Mouse (Mus musculus): Measurements from ENCODE around the gene Tmem37. TPM values are rescaled to one million over a fixed set of nuclear protein-coding genes. Genes with fewer than 3 reads are reported as not detected.
A peak's percentile ranks its signal among the peaks of the same experiment; 100 is the strongest.

Gene Tmem37
- 38.4 TPM for polyA plus RNA-seq (2012; fragmentation: generic; extraction: Trizol)
- long read RNA-seq, experiment 1, transcript Tmem37-201 (2 exons, 1,311 nt): major isoform, 59 of 64 reads
- long read RNA-seq, experiment 1, partial matches to known transcripts: 5 of 64 reads
- long read RNA-seq, experiment 1, other reads (novel, unspliced or antisense): 0 of 64 reads
- long read RNA-seq, experiment 2, transcript Tmem37-201 (2 exons, 1,311 nt): major isoform, 6 of 6 reads
- long read RNA-seq, experiment 2, partial matches to known transcripts: 0 of 6 reads
- long read RNA-seq, experiment 2, other reads (novel, unspliced or antisense): 0 of 6 reads

GRCm38 (mm10) chr1:120073519-120074306 lies at the start of gene Tmem37:
Tmem37 (minus strand) TSS chr1:120074074.
- peak within 1 kb of the TSS; percentile 48 for H3K4me3 ChIP-seq (ENCODE audit: insufficient read depth, poor library complexity, severe bottlenecking)
- peaks cover 3% of the 10 kb centered on the region for H3K36me3 ChIP-seq (ENCODE audit: control insufficient read depth, insufficient read depth)
- TF ChIP-seq MYOG (IDR thresholded peaks at IDR 0.05; ENCODE audit: control insufficient read depth, extremely low read depth, insufficient read length) (no peak), FOSL1 (IDR thresholded peaks at IDR 0.05; ENCODE audit: insufficient read depth, low read length, poor library complexity, severe bottlenecking) (no peak), MYOD1 (IDR thresholded peaks at IDR 0.05; ENCODE audit: control insufficient read depth, insufficient read length, low read depth) (no peak), MAX (IDR thresholded peaks at IDR 0.05) (peak; percentile 46)
- peak within 1 kb of the TSS; percentile 63 for H3ac ChIP-seq (ENCODE audit: control insufficient read depth, insufficient read length, low read depth)
- peaks cover 4% of the 10 kb centered on the region for H3K79me3 ChIP-seq (ENCODE audit: low read depth)
- peaks cover 37% of the 10 kb centered on the region for H3K79me2 ChIP-seq (ENCODE audit: control insufficient read depth, insufficient read depth)
- H3K27me3 ChIP-seq (ENCODE audit: control insufficient read depth, insufficient read depth, insufficient read length): no peaks in the 10 kb centered on the region

- Histone ChIP-seq H3ac (ENCODE audit: control insufficient read depth, insufficient read length, low read depth) (no peak overlapping the region), H3K27me3 (ENCODE audit: control insufficient read depth, insufficient read depth, insufficient read length) (no peaks in the 10 kb centered on the region), H3K4me3 (ENCODE audit: insufficient read depth, poor library complexity, severe bottlenecking) (no peak overlapping the region), H3K36me3 (ENCODE audit: control insufficient read depth, insufficient read depth) (peaks cover 11% of the 10 kb centered on the region), H3K79me3 (ENCODE audit: low read depth) (peaks cover 13% of the 10 kb centered on the region), H3K79me2 (ENCODE audit: control insufficient read depth, insufficient read depth) (peaks cover 40% of the 10 kb centered on the region)
- TF ChIP-seq USF1 (IDR thresholded peaks at IDR 0.05; ENCODE audit: low read depth) (no peak), CTCF (IDR thresholded peaks at IDR 0.05; ENCODE audit: control insufficient read depth, insufficient read depth, insufficient read length) (no peak), MYOG (IDR thresholded peaks at IDR 0.05; ENCODE audit: control insufficient read depth, extremely low read depth, insufficient read length) (no peak), MAX (IDR thresholded peaks at IDR 0.05) (no peak), FOSL1 (IDR thresholded peaks at IDR 0.05; ENCODE audit: insufficient read depth, low read length, poor library complexity, severe bottlenecking) (no peak), CEBPB (IDR thresholded peaks at IDR 0.05; ENCODE audit: low read depth) (no peak), MYOD1 (IDR thresholded peaks at IDR 0.05; ENCODE audit: control insufficient read depth, insufficient read length, low read depth) (no peak)
Measured at GRCm38 (mm10) chr1:120122634-120123383, 48.9 kb upstream of the Tmem37 start.

- Histone ChIP-seq H3K79me3 (ENCODE audit: low read depth) (peaks cover 13% of the 10 kb centered on the region), H3K36me3 (ENCODE audit: control insufficient read depth, insufficient read depth) (peaks cover 11% of the 10 kb centered on the region), H3K79me2 (ENCODE audit: control insufficient read depth, insufficient read depth) (peaks cover 44% of the 10 kb centered on the region), H3ac (ENCODE audit: control insufficient read depth, insufficient read length, low read depth) (peak overlapping the region; percentile 77), H3K27me3 (ENCODE audit: control insufficient read depth, insufficient read depth, insufficient read length) (no peaks in the 10 kb centered on the region), H3K4me3 (ENCODE audit: insufficient read depth, poor library complexity, severe bottlenecking) (peak overlapping the region; percentile 57)
- TF ChIP-seq CTCF (IDR thresholded peaks at IDR 0.05; ENCODE audit: control insufficient read depth, insufficient read depth, insufficient read length) (no peak), MYOD1 (IDR thresholded peaks at IDR 0.05; ENCODE audit: control insufficient read depth, insufficient read length, low read depth) (no peak), CEBPB (IDR thresholded peaks at IDR 0.05; ENCODE audit: low read depth) (no peak), USF1 (IDR thresholded peaks at IDR 0.05; ENCODE audit: low read depth) (no peak)
Measured at GRCm38 (mm10) chr1:120121930-120122530, 48.2 kb upstream of the Tmem37 start.

GRCm38 (mm10) chr1:120120969-120121811 lies 47.3 kb upstream of the Tmem37 start, which contains the start of the genes Dbi and 3110009E18Rik:
Dbi (minus strand) TSS chr1:120121078.
3110009E18Rik (plus strand) TSS chr1:120121187.
- Histone ChIP-seq H3K27me3 (ENCODE audit: control insufficient read depth, insufficient read depth, insufficient read length) (no peaks in the 10 kb centered on the region), H3K79me3 (ENCODE audit: low read depth) (peaks cover 13% of the 10 kb centered on the region), H3K79me2 (ENCODE audit: control insufficient read depth, insufficient read depth) (peaks cover 44% of the 10 kb centered on the region), H3K4me3 (ENCODE audit: insufficient read depth, poor library complexity, severe bottlenecking) (peak within 1 kb of the TSS; percentile 57), H3K36me3 (ENCODE audit: control insufficient read depth, insufficient read depth) (peaks cover 13% of the 10 kb centered on the region), H3ac (ENCODE audit: control insufficient read depth, insufficient read length, low read depth) (peak within 1 kb of the TSS; percentile 90)
- TF ChIP-seq MAX (IDR thresholded peaks at IDR 0.05): peak; percentile 36
- peak; percentile 31 for TF ChIP-seq MYOD1 (IDR thresholded peaks at IDR 0.05; ENCODE audit: control insufficient read depth, insufficient read length, low read depth)
- no peak for TF ChIP-seq CTCF (IDR thresholded peaks at IDR 0.05; ENCODE audit: control insufficient read depth, insufficient read depth, insufficient read length)
- TF ChIP-seq USF1 (IDR thresholded peaks at IDR 0.05; ENCODE audit: low read depth): peak; percentile 71

Measured in C2C12 (cell line).